Mouse (Mus musculus) limb, embryonic 14.5 days (tissue): Measurements from ENCODE around the gene Tsks. TPM values are rescaled to one million over a fixed set of nuclear protein-coding genes. Genes with fewer than 3 reads are reported as not detected.

Source experiments
- ATAC-seq: fragments of 200-750 bp; cut with Nextera tagmentation; 2 replicates; pipeline ENCODE4 v1.8.0; 2017; ENCODE audit warnings: low read depth, moderate number of reproducible peaks, moderate TSS enrichment; ENCODE audit not compliant: low FRiP score
- DNase-seq: peaks from one replicate; pipeline ENCODE4 v3.0.0-alpha.2; 2015; ENCODE audit warnings: low spot score
- H3K27ac ChIP-seq: fragments of 300-500 bp; sonication (generic); replicated peaks from 2 replicates; pipeline ENCODE4 v1.5.1; 2014; ENCODE audit warnings: low read depth, mild to moderate bottlenecking, low read length, moderate library complexity, mixed read lengths
- H3K27me3 ChIP-seq: fragments of 300-500 bp; sonication (generic); 2 replicates; pipeline ENCODE4 v1.6.1; 2014; ENCODE audit warnings: low read length, mixed read lengths; ENCODE audit not compliant: control insufficient read depth, insufficient read depth
- H3K36me3 ChIP-seq: fragments of 300-500 bp; sonication (generic); 2 replicates; pipeline ENCODE4 v1.6.1; 2014; ENCODE audit warnings: mild to moderate bottlenecking, low read length, moderate library complexity, mixed read lengths; ENCODE audit not compliant: control insufficient read depth, insufficient read depth
- H3K4me1 ChIP-seq: fragments of 300-500 bp; sonication (generic); 2 replicates; pipeline ENCODE4 v1.6.1; 2014; ENCODE audit warnings: antibody characterized with exemption, low read length, mixed read lengths; ENCODE audit not compliant: control insufficient read depth, insufficient read depth
- H3K4me2 ChIP-seq: fragments of 300-500 bp; sonication (generic); replicated peaks from 2 replicates; pipeline ENCODE4 v1.6.1; 2014; ENCODE audit warnings: low read depth, mild to moderate bottlenecking, low read length, moderate library complexity; ENCODE audit not compliant: severe bottlenecking
- H3K4me3 ChIP-seq: fragments of 300-500 bp; sonication (generic); replicated peaks from 2 replicates; pipeline ENCODE4 v1.5.1; 2014; ENCODE audit warnings: low read length
- H3K9ac ChIP-seq: fragments of 300-500 bp; sonication (generic); 2 replicates; pipeline ENCODE4 v1.6.1; 2014; ENCODE audit warnings: mild to moderate bottlenecking, low read depth, low read length, moderate library complexity; ENCODE audit not compliant: severe bottlenecking
- H3K9me3 ChIP-seq: fragments of 300-500 bp; sonication (generic); 2 replicates; pipeline ENCODE4 v1.6.1; 2016; ENCODE audit warnings: low read length; ENCODE audit not compliant: control insufficient read depth
- POLR2A ChIP-seq: fragments of 200-500 bp; IDR thresholded peaks from 2 replicates; pipeline ENCODE4 v1.8.0; 2012; ENCODE audit warnings: inconsistent platforms, mild to moderate bottlenecking, moderate library complexity, borderline replicate concordance; ENCODE audit not compliant: insufficient read depth, insufficient read length; ENCODE audit errors: extremely low read depth
- WGBS: fragments of 180-500 bp; shearing (Covaris S2); extraction: QIAGEN DNeasy Blood & Tissue Kit; methylation state at CpG from one replicate; pipeline ENCODE4 v1.1.7; 2014; 5-methylcytosine and 5-hydroxymethylcytosine counted together
- polyA plus RNA-seq, 2 experiments: library from polyadenylated mRNA; depleted of rRNA in 1 of 2; stranded (reverse) in 1 of 2; unstranded in 1 of 2; fragments of >200 nt; fragmentation: Nextera tagmentation in 1 of 2; extraction: Ambion mirVana in 1 of 2; gene quantifications; 2 replicates each; pipeline versions ENCODE4 v1.2.1 to v1.2.3; 2012 to 2014

Tsks gene
- polyA plus RNA-seq, 2 experiments, result 0.14 TPM; not detected in 1

DNA sequence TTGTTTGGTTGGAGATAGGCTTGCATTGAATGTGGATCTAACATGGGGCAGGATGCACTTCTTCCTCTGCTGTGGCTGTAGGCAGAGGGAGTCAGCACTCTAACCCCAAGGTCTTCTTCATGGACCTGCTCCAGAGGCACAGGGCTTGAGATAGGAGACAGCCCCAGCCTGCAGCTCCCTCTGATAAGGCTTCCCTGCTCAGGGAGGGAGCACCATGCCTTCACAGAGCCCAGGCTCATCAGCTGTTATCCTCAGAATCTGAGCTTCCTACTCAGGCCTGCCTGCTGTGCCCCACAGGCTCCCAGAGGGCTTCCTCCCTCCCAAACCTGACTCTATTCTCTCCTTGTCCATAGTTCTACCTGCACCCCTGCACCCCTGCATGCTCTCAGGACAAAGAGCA lies 20.5 kb upstream of the Tsks start:
- no peak overlapping the region for H3K9ac ChIP-seq
- H3K4me2 ChIP-seq, result no peak overlapping the region
- H3K27me3 ChIP-seq, result no peaks in the 10 kb centered on the region
- H3K27ac ChIP-seq, result no peak overlapping the region
- H3K36me3 ChIP-seq, result peaks cover 46% of the 10 kb centered on the region
- TF ChIP-seq POLR2A, result no peak
- no peak for DNase-seq
- H3K4me3 ChIP-seq, result no peak overlapping the region
- H3K4me1 ChIP-seq, result peaks cover 1% of the 10 kb centered on the region; the same call in 1 of the 2 replicates
- no peaks in the 10 kb centered on the region for H3K9me3 ChIP-seq
- ATAC-seq, result no peak

DNA sequence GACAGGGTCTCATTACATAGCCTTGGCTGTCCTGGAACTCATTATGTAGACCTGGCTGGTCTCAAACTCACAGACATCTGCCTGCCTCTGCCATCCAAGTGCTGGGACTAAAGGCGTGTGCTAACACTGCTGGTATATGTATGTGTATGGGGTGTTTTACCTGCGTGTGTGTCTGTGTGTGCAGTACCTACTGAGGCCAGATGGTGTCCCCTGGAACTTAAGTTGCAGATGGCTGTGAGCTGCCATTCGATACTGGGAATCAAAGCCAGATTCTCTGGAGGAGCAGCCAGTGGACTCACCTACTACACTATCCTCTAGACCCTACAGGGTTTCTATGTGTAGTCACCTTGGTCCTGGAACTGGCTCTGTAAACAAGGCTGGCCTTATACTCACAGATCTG lies 17.5 kb upstream of the Tsks start:
- Histone ChIP-seq H3K4me1 (peaks cover 16% of the 10 kb centered on the region), H3K4me2 (no peak overlapping the region), H3K27me3 (no peaks in the 10 kb centered on the region), H3K27ac (no peak overlapping the region), H3K4me3 (no peak overlapping the region), H3K36me3 (peaks cover 37% of the 10 kb centered on the region), H3K9me3 (no peaks in the 10 kb centered on the region), H3K9ac (no peak overlapping the region)
- DNase-seq (no peak), ATAC-seq (no peak)
- 69% methylated on average over 3 of the region's 3 CpGs for WGBS
- no peak for TF ChIP-seq POLR2A

DNA sequence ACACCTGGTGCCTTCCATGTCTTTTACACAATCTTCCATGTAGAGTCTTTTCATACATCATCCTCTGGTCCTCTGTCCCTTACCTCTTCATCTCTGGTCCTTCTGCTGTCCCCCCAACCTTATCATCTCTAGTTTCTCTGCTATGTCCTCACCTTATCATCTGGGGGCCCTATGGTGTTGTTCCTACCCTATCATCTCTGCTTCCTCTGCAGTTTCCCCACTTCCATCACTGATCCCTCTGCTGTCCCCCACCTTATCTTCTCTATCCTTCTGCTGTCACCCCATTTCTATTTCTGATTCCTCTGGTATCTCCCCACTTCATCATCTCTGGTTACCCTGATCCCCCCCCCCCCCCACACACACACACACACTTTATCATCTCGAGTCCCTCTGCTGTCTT lies 14.4 kb upstream of the Tsks start:
- DNase-seq, result no peak
- Histone ChIP-seq H3K9me3 (no peaks in the 10 kb centered on the region), H3K9ac (peak overlapping the region; percentile 81), H3K4me3 (peak overlapping the region; percentile 87), H3K36me3 (peaks cover 17% of the 10 kb centered on the region), H3K4me1 (peaks cover 16% of the 10 kb centered on the region), H3K27ac (no peak overlapping the region), H3K27me3 (no peaks in the 10 kb centered on the region), H3K4me2 (peak overlapping the region; percentile 65)
- ATAC-seq, result no peak
- WGBS, result 8% methylated on average over 1 of the region's 1 CpGs
- TF ChIP-seq POLR2A, result no peak

DNA sequence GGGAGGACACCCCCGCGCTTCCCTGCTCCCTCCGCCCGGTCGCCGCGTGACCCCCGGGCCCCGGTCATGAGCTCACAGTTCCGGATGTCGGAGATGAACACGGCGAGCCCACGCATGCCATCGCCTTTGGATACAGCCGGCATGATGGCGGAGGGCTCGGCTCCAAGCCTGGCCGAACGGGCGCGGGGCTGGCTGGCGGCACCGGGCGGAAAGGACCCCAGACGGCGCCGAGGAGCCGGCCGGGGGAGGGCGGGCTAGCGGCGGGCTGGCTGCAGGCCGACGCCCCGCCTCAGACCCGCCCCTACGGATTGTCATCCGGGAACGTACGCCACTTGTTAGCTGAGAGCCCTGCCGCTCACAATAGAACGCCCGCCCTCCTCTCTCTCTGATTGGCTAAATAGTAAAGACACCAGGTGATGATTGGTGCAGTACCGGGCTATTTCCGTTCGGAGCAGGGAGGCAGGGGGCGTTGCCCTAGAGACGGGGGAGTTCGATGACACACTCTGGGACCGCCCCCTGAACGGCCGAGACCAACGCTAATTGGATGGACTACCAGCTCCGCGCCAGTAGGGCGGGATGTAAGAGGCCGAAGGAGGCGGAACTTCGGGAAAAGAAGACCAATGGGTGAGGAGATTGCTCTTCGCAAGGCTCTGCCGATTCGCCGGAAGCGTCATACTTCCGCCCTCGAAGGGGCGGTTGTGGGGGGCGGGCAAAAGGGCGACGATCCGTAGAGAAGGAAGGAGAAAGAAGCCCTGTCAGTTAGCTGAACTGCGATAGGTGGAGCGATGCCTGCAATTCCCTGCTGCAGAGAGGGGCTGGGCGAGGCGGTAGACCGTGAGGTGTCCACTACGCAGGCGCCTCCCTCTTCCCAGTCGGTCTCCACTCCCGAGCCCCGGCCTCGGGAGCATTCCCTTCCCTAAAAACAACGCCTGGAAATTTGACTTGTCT lies 13.5 kb upstream of the Tsks start, which contains the start of gene Ap2a1:
Ap2a1 (minus strand) TSS at position 293 of the 948 bp plus-strand sequence.
- H3K9me3 ChIP-seq, result no peaks in the 10 kb centered on the region
- DNase-seq (peak; percentile 100), ATAC-seq (peak; percentile 99)
- peak within 1 kb of the TSS; percentile 65 for H3K4me2 ChIP-seq
- peak within 1 kb of the TSS; percentile 87 for H3K4me3 ChIP-seq
- H3K4me1 ChIP-seq, result peaks cover 16% of the 10 kb centered on the region
- 1% methylated on average over 79 of the region's 84 CpGs for WGBS
- no peaks in the 10 kb centered on the region for H3K27me3 ChIP-seq
- peak within 1 kb of the TSS; percentile 79 for H3K27ac ChIP-seq
- peaks cover 11% of the 10 kb centered on the region for H3K36me3 ChIP-seq
- H3K9ac ChIP-seq, result peak within 1 kb of the TSS; percentile 81
- TF ChIP-seq POLR2A, result peak; percentile 37; the same call in 1 of the 2 replicates

DNA sequence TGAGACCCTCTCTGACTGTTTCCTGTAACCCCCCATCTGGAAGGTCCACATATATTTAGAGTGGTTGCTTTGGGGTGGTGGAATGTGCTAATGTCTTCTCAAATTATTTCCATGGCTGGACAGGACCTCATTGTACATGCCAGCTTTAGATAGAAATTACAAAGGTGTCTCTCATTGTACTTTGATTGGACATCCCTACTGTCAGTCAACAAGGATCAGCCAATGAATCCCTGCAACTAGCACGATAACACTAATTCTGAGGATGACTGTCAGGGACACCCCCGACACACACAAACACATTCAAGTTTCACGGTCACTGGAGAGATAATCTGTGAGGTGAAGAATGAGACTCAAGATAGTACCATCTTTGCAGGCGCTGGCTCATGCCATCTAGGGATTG lies 4.3 kb upstream of the Tsks start:
- H3K9me3 ChIP-seq, result peaks cover 8% of the 10 kb centered on the region; the same call in 1 of the 2 replicates
- H3K36me3 ChIP-seq, result no peaks in the 10 kb centered on the region
- H3K4me3 ChIP-seq, result no peak overlapping the region
- TF ChIP-seq POLR2A, result no peak
- no peak overlapping the region for H3K27ac ChIP-seq
- WGBS, result 92% methylated on average over 4 of the region's 4 CpGs
- no peaks in the 10 kb centered on the region for H3K27me3 ChIP-seq
- no peaks in the 10 kb centered on the region for H3K4me1 ChIP-seq
- no peak overlapping the region for H3K9ac ChIP-seq
- no peak for DNase-seq
- ATAC-seq, result no peak
- no peak overlapping the region for H3K4me2 ChIP-seq
